11 mouse cellular contexts compared by ENCODE assay signal in genomic region chr1:59321880-59322836, GRCm38 (mm10).
DNase-seq lines count a peak whose midpoint lies in the region; ATAC-seq and TF ChIP-seq lines count a peak whose summit lies in the region.
"Had no signal": no experiment of that assay in that cellular context is flagged by ENCODE, and none has a peak within 500 bp of the region (broad histone marks: within the 10 kb centered on the region; RNA-seq: fewer than 3 reads in every experiment).

No protein-coding gene starts in this region.

- no peaks in the 10 kb centered on the region for H3K9me3 ChIP-seq in embryonic facial prominence, embryonic 11.5 days (replicated peaks; ENCODE audit: control insufficient read depth, low read length)
- no peaks in the 10 kb centered on the region for H3K9me3 ChIP-seq in kidney, embryonic 16.5 days (ENCODE audit: low read length)

- H3K27me3 ChIP-seq in liver, adult 2 months (ENCODE audit: control insufficient read depth, insufficient read depth, low read length) = no peaks in the 10 kb centered on the region
- no peaks in the 10 kb centered on the region for H3K27me3 ChIP-seq in embryonic facial prominence, embryonic 11.5 days (ENCODE audit: control insufficient read depth, insufficient read depth, low read length)
- H3K27me3 ChIP-seq in kidney, embryonic 16.5 days (ENCODE audit: insufficient read depth, low read length) = no peaks in the 10 kb centered on the region
- H3K27me3 ChIP-seq: CH12.LX had no signal

- H3K4me2 ChIP-seq in embryonic facial prominence, embryonic 11.5 days (ENCODE audit: low read depth, low read length) = no peak overlapping the region
- no peak overlapping the region for H3K4me2 ChIP-seq in kidney, embryonic 16.5 days (replicated peaks; ENCODE audit: low read depth, low read length)

- WGBS in liver, adult 2 months = 32% methylated on average over 9 of the region's 9 CpGs
- WGBS in embryonic facial prominence, embryonic 11.5 days = 23% methylated on average over 9 of the region's 9 CpGs
- 29% methylated on average over 9 of the region's 9 CpGs for WGBS in kidney, embryonic 16.5 days

- H3K4me3 ChIP-seq in liver, adult 2 months (ENCODE audit: insufficient read depth, low read depth, low read length) = no peak overlapping the region; the same call in 1 of the 2 replicates
- no peak overlapping the region for H3K4me3 ChIP-seq in embryonic facial prominence, embryonic 11.5 days (ENCODE audit: low read depth, low read length)
- H3K4me3 ChIP-seq in kidney, embryonic 16.5 days (ENCODE audit: low read length) = no peak overlapping the region

- ATAC-seq in embryonic facial prominence, embryonic 11.5 days (replicated peaks; ENCODE audit: insufficient number of reproducible peaks, low FRiP score, low TSS enrichment, low read depth) = peak; percentile 61; the same call in 1 of the 2 replicates
- ATAC-seq in kidney, embryonic 16.5 days (ENCODE audit: low FRiP score, low TSS enrichment) = peak; percentile 64; the same call in 1 of the 2 replicates
- ATAC-seq: forebrain, embryonic 16.5 days had no signal

- no peaks in the 10 kb centered on the region for H3K36me3 ChIP-seq in liver, adult 2 months (ENCODE audit: control insufficient read depth, insufficient read depth, low read length)
- H3K36me3 ChIP-seq in embryonic facial prominence, embryonic 11.5 days (replicated peaks; ENCODE audit: control insufficient read depth, insufficient read depth, low read depth, low read length) = no peaks in the 10 kb centered on the region
- H3K36me3 ChIP-seq in kidney, embryonic 16.5 days (ENCODE audit: insufficient read depth, low read length) = no peaks in the 10 kb centered on the region

- peak; percentile 96 for DNase-seq in liver, adult 2 months (ENCODE audit: extremely low read depth, low read depth, low spot score)
- no peak for DNase-seq in liver
- peak; percentile 90 for DNase-seq in embryonic facial prominence, embryonic 11.5 days (ENCODE audit: low spot score)
- DNase-seq in neural tube, embryonic 10.5 days (ENCODE audit: extremely low spot score, low spot score) = peak; percentile 44
- no peak for DNase-seq in layer of hippocampus, adult 11-12 months (ENCODE audit: low spot score)
- DNase-seq in urinary bladder, postnatal 4 days (ENCODE audit: low spot score in 2 of 2) = no peak
- no peak for DNase-seq in frontal cortex, adult 2 months (ENCODE audit: extremely low spot score in 1 of 2, low spot score in 1 of 2)
- DNase-seq: thymus, postnatal 4 days had no signal

- H3K9ac ChIP-seq in liver, adult 2 months (ENCODE audit: low read depth, low read length) = no peak overlapping the region; the same call in 1 of the 2 replicates
- no peak overlapping the region for H3K9ac ChIP-seq in embryonic facial prominence, embryonic 11.5 days (replicated peaks; ENCODE audit: low read length)
- H3K9ac ChIP-seq in kidney, embryonic 16.5 days (replicated peaks; ENCODE audit: low read length) = peak overlapping the region; percentile 35

- H3K4me1 ChIP-seq in liver, adult 2 months (ENCODE audit: control insufficient read depth, insufficient read depth, low read length) = peaks cover 16% of the 10 kb centered on the region
- peaks cover under 1% of the 10 kb centered on the region; the same call in 1 of the 2 replicates for H3K4me1 ChIP-seq in embryonic facial prominence, embryonic 11.5 days (ENCODE audit: control insufficient read depth, insufficient read depth, low read length)
- H3K4me1 ChIP-seq in kidney, embryonic 16.5 days (ENCODE audit: insufficient read depth, low read length) = peaks cover 43% of the 10 kb centered on the region

- no peak for TF ChIP-seq POLR2A in liver, adult 2 months (IDR thresholded peaks at IDR 0.05; ENCODE audit: extremely low read depth, insufficient read depth, low read length)

- no peaks in the 10 kb centered on the region for H3K79me2 ChIP-seq in liver, adult 2 months (ENCODE audit: control insufficient read depth, insufficient read depth, low read length)

- no peak for TF ChIP-seq CTCF in liver, adult 2 months (IDR thresholded peaks at IDR 0.05; ENCODE audit: low read depth, low read length)

- H3K27ac ChIP-seq in liver, adult 2 months (replicated peaks; ENCODE audit: insufficient read depth, low read depth, low read length) = peak overlapping the region; percentile 81
- peak overlapping the region; percentile 42 for H3K27ac ChIP-seq in embryonic facial prominence, embryonic 11.5 days (replicated peaks; ENCODE audit: low read depth, low read length)
- H3K27ac ChIP-seq in kidney, embryonic 16.5 days (ENCODE audit: low read length) = peak overlapping the region; percentile 88

Comparison
In these comparisons a context has a peak if more than half of its experiments do, and no peak if none do; other contexts are left out.
1. DNase-seq: peak in liver, adult 2 months (single experiment), embryonic facial prominence, embryonic 11.5 days (single experiment) and neural tube, embryonic 10.5 days (single experiment); none in liver (single experiment), layer of hippocampus, adult 11-12 months (single experiment), urinary bladder, postnatal 4 days (0 of 2) and frontal cortex, adult 2 months (0 of 2).
2. Peak in every context shown above with its lines, with median percentiles within 50 percentile points of each other: H3K27ac ChIP-seq.